Mouse (Mus musculus) stomach, postnatal 0 days (tissue): ENCODE data around the gene Comt. TPM values are rescaled to one million over a fixed set of nuclear protein-coding genes. Genes with fewer than 3 reads are reported as not detected.

Source experiments
- ATAC-seq: fragments of 200-750 bp; cut with Nextera tagmentation; 2 replicates; pipeline ENCODE4 v1.8.0; 2017; ENCODE audit not compliant: low FRiP score, low TSS enrichment
- DNase-seq: peaks from one replicate; pipeline ENCODE4 v3.0.0-alpha.2; 2016; ENCODE audit warnings: low spot score
- H3K27ac ChIP-seq: fragments of 300-500 bp; sonication (generic); replicated peaks from 2 replicates; pipeline ENCODE4 v1.5.1; 2014; ENCODE audit warnings: mild to moderate bottlenecking, control low read depth
- H3K27me3 ChIP-seq: fragments of 300-500 bp; sonication (generic); 2 replicates; pipeline ENCODE4 v1.6.1; 2014; ENCODE audit warnings: low read length; ENCODE audit not compliant: control insufficient read depth, insufficient read depth
- H3K36me3 ChIP-seq: fragments of 300-500 bp; sonication (generic); 2 replicates; pipeline ENCODE4 v1.6.1; 2014; ENCODE audit warnings: low read length, mixed read lengths; ENCODE audit not compliant: control insufficient read depth, insufficient read depth
- H3K4me1 ChIP-seq: fragments of 300-500 bp; sonication (generic); replicated peaks from 2 replicates; pipeline ENCODE4 v1.6.1; 2014; ENCODE audit warnings: antibody characterized with exemption; ENCODE audit not compliant: control insufficient read depth, insufficient read depth
- H3K4me2 ChIP-seq: fragments of 300-500 bp; sonication (generic); replicated peaks from 2 replicates; pipeline ENCODE4 v1.6.1; 2014; ENCODE audit warnings: low read depth, mild to moderate bottlenecking, control low read depth, moderate library complexity
- H3K4me3 ChIP-seq: fragments of 300-500 bp; sonication (generic); 2 replicates; pipeline ENCODE4 v1.5.1; 2014; ENCODE audit warnings: low read depth, low read length, control low read depth
- H3K9ac ChIP-seq: fragments of 300-500 bp; sonication (generic); 2 replicates; pipeline ENCODE4 v1.6.1; 2014; ENCODE audit warnings: mild to moderate bottlenecking, low read length, control low read depth, mixed read lengths
- H3K9me3 ChIP-seq: fragments of 300-500 bp; sonication (generic); 2 replicates; pipeline ENCODE4 v1.6.1; 2016; ENCODE audit warnings: low read length; ENCODE audit not compliant: control insufficient read depth
- CTCF ChIP-seq: IDR thresholded peaks from 2 replicates; pipeline ENCODE4 v1.5.1; 2016; ENCODE audit warnings: antibody characterized with exemption, low read depth, mild to moderate bottlenecking, moderate library complexity
- EP300 ChIP-seq: optimal IDR thresholded peaks from 2 replicates; pipeline ENCODE3; 2016; ENCODE audit warnings: antibody characterized with exemption
- WGBS: fragments of 180-500 bp; shearing (Covaris S2); extraction: QIAGEN DNeasy Blood & Tissue Kit; methylation state at CpG from one replicate; pipeline ENCODE4 v1.1.7; 2014; 5-methylcytosine and 5-hydroxymethylcytosine counted together
- polyA plus RNA-seq: library from polyadenylated mRNA; unstranded; fragments of >200 nt; fragmentation: Nextera tagmentation; extraction: Ambion mirVana; gene quantifications from 2 replicates; pipeline ENCODE4 v1.2.1, GENCODE M21; 2015

Gene Comt
- polyA plus RNA-seq, 1 experiment from 2014 or later, result 95.1 TPM

DNA sequence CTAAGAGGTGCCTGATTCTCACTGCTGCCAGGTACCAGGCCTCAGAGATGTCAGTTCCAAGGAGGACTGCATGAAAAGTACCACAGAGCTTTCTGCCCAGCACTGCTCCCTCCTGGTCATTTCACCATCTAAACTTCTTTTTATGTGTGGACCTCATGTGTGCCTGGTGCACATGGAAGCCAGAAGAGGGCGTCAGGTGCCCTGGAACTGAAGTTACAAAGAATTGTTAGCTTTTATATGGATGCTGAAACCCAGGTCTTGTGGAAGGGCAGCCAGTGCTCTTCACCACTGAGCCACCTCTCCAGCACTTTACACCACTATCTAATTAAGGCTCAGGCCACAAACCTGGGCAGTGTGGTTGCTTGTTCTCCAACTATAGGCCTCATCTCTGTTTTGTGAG, 44.2 kb upstream of the Comt start:
- Histone ChIP-seq H3K36me3 (no peaks in the 10 kb centered on the region), H3K4me3 (no peak overlapping the region), H3K27me3 (no peaks in the 10 kb centered on the region), H3K4me1 (no peaks in the 10 kb centered on the region), H3K9me3 (no peaks in the 10 kb centered on the region), H3K27ac (no peak overlapping the region), H3K4me2 (no peak overlapping the region), H3K9ac (no peak overlapping the region)
- DNase-seq (no peak), ATAC-seq (no peak)
- 33% methylated on average over 1 of the region's 1 CpGs for WGBS
- TF ChIP-seq CTCF (peak; percentile 53), EP300 (no peak)

DNA sequence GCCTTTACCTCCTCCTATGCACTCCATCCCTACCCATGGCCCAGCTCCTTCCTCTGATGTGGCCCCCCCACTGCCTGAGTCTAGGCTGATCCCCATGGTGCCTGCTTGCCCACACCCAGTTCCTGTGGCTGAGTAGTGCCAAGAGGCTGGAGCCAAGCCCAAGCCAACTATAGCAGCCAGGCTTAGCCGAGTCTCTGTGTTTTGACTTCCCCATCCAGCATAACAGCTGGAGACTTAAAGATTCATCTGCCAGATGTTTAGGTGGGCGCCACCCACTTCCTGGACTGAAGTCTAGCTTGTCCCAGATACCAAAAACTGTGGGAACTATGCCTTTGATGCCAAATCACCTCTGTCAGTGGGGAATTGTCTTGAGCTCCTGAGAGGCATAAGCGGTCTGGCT, 37.6 kb upstream of the Comt start:
- whole genome bisulfite sequencing, result 57% methylated on average over 3 of the region's 3 CpGs
- no peak overlapping the region for H3K9ac ChIP-seq
- TF ChIP-seq EP300, result no peak
- no peak for TF ChIP-seq CTCF

DNA sequence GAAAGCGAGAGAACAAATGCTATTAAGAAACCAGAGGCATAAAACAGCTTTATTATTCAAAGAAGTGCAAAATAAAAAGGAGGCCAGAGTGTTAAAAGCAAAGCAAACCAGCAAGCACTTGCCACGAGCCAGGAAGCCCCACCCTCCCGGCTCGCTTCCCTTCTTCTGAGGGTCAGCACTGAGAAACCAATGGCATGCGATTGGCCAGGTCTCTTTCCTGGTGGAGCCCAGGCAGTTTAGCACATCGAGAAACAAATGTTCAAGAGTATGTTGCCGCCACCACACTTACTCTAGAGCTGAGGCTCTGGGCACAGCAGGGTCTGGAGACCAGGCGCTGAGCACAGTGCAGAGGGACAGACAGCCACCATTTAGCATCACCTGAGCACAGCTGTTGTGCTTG, 35.9 kb upstream of the Comt start:
- Histone ChIP-seq H3K4me1 (no peaks in the 10 kb centered on the region; the same call in none of the 2 replicates), H3K9ac (no peak overlapping the region), H3K27ac (no peak overlapping the region), H3K4me3 (no peak overlapping the region), H3K4me2 (no peak overlapping the region), H3K27me3 (no peaks in the 10 kb centered on the region), H3K9me3 (no peaks in the 10 kb centered on the region), H3K36me3 (peaks cover 3% of the 10 kb centered on the region; the same call in 1 of the 2 replicates)
- ATAC-seq (no peak), DNase-seq (no peak)
- WGBS, result 60% methylated on average over 8 of the region's 8 CpGs
- no peak for TF ChIP-seq EP300

More for the DNA sequence above, 37.6 kb upstream of the Comt start:
- no peak overlapping the region for H3K27ac ChIP-seq
- no peak for ATAC-seq
- DNase-seq, result no peak
- H3K27me3 ChIP-seq, result no peaks in the 10 kb centered on the region
- H3K4me1 ChIP-seq, result no peaks in the 10 kb centered on the region; the same call in none of the 2 replicates
- no peaks in the 10 kb centered on the region for H3K9me3 ChIP-seq
- H3K4me3 ChIP-seq, result no peak overlapping the region
- H3K36me3 ChIP-seq, result peaks cover 3% of the 10 kb centered on the region; the same call in 1 of the 2 replicates
- H3K4me2 ChIP-seq, result no peak overlapping the region

DNA sequence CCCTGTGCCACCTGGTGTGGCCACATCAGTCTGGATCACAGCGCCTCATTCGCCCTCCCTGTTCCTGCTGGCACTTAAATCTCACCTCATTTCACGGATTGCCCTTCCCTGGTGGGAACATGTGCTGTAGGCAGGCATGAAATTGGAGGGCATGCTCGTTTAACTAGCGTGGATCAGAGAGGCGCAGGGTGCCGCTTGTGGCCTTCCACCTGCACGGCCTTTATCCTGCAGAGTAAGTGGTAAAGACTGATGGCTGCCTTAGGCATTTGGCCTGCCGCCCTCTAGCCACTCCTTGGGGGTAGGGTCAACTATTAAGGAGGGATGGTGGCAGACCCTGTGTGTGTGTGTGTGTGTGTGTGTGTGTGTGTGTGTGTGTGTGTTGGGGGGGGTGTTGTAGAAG, 35.4 kb upstream of the Comt start:
- DNase-seq, result no peak
- 82% methylated on average over 9 of the region's 9 CpGs for WGBS
- Histone ChIP-seq H3K36me3 (peaks cover 4% of the 10 kb centered on the region; the same call in 1 of the 2 replicates), H3K4me2 (no peak overlapping the region), H3K9me3 (no peaks in the 10 kb centered on the region), H3K27me3 (no peaks in the 10 kb centered on the region), H3K9ac (no peak overlapping the region), H3K27ac (no peak overlapping the region), H3K4me3 (no peak overlapping the region), H3K4me1 (no peaks in the 10 kb centered on the region; the same call in none of the 2 replicates)
- no peak for TF ChIP-seq EP300
- no peak for TF ChIP-seq CTCF
- ATAC-seq, result no peak

DNA sequence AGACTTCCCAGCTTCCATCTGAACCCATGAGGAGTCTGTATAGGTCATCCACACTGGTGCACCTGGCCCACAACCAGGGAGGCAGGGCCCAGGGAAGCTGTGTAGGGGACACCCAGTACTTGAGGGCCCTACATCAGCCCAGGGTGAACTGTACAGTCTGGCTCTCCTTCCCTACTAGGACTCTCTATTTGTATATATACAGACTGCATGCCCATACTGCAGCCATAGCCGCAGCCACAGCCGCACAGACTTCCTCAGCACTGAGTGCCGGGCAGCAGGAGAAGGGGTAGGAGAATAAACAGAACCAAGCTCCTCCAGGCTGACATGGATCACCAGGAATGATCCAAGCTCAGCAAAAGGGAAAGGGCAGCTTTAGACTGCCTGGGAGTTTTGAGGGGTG, 34.2 kb upstream of the Comt start:
- Histone ChIP-seq H3K4me1 (no peaks in the 10 kb centered on the region; the same call in none of the 2 replicates), H3K9ac (no peak overlapping the region), H3K4me2 (no peak overlapping the region), H3K27me3 (no peaks in the 10 kb centered on the region), H3K36me3 (peaks cover 11% of the 10 kb centered on the region; the same call in 1 of the 2 replicates), H3K4me3 (no peak overlapping the region), H3K9me3 (no peaks in the 10 kb centered on the region), H3K27ac (no peak overlapping the region)
- no peak for ATAC-seq
- no peak for DNase-seq
- WGBS, result 89% methylated on average over 3 of the region's 3 CpGs
- TF ChIP-seq CTCF, result no peak
- no peak for TF ChIP-seq EP300

DNA sequence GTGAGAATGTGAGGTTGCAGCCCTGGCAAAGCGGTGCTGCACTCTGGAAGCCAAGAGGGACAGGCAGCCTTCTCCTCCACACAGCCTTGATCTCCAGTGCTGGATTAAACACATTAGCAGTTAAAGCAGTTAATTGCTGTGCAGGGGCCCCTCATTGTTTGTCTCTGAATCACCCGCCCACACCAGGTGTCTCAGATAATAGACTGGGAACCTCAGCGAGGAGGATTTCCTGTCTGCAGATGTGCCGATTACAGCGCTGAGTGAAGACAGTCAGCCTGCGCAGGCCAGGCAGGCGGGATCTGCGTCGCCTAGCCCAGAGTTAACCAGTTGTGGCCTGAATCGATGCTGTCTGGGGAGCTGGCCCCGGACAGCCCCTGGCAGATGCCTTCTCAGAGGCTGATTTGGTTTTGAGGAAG, 33.3 kb upstream of the Comt start:
- 11% methylated on average over 11 of the region's 11 CpGs for WGBS
- no peak overlapping the region for H3K4me3 ChIP-seq
- TF ChIP-seq EP300, result no peak
- TF ChIP-seq CTCF, result no peak
- peaks cover 11% of the 10 kb centered on the region; the same call in 1 of the 2 replicates for H3K36me3 ChIP-seq
- H3K9ac ChIP-seq, result peak overlapping the region; percentile 31; the same call in 1 of the 2 replicates
- peak; percentile 53; the same call in 1 of the 2 replicates for ATAC-seq
- no peaks in the 10 kb centered on the region for H3K9me3 ChIP-seq
- peak overlapping the region; percentile 14; the same call in 1 of the 2 replicates for H3K4me2 ChIP-seq
- no peak for DNase-seq
- H3K27me3 ChIP-seq, result no peaks in the 10 kb centered on the region
- H3K27ac ChIP-seq, result no peak overlapping the region
- no peaks in the 10 kb centered on the region; the same call in none of the 2 replicates for H3K4me1 ChIP-seq
